Mouse (Mus musculus) kidney, adult 9 months (tissue): ENCODE measurements around the gene Golga5.

Source experiments
- DNase-seq: peaks from one replicate; pipeline ENCODE4 v3.0.0; 2022

Gene Golga5

DNA sequence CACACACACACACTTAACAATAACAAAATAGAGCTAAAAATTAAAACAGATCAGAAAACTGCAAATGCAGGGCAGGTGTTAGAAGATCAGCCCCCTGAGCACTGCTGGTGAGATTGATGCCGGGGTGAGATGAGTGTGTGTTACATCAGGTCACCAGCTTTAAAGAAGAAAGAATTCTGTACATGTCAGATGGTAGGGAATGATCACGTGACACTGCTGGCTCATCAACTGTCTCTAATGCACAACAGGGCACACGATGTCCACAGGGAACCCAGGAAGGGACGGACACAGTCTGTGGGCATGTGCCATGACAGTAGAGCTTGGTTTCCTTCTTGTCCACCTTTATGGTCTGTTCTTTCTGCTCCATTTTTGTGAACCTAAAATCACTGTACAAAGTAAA is 47.2 kb downstream of the Golga5 start:
- no peak for DNase-seq

DNA sequence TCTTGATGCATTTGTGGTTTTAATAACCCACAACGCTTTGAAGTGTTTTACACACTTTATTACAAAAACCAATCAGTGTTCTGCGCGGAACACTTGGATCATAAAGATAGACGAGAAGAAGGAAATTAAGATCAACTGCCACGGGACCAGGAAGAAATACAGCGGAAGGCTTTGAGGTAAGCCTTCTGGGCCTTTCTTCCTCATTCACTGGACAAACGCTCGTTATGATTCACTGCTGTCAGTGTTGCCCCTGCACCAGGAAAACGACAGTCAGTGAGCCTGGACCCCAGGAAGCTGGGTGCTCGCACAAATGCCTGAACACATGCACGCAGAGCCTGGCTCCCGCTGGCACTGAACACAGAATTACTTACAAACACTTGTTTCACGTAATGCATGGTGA is 48.7 kb downstream of the Golga5 start:
- DNase-seq = no peak

DNA sequence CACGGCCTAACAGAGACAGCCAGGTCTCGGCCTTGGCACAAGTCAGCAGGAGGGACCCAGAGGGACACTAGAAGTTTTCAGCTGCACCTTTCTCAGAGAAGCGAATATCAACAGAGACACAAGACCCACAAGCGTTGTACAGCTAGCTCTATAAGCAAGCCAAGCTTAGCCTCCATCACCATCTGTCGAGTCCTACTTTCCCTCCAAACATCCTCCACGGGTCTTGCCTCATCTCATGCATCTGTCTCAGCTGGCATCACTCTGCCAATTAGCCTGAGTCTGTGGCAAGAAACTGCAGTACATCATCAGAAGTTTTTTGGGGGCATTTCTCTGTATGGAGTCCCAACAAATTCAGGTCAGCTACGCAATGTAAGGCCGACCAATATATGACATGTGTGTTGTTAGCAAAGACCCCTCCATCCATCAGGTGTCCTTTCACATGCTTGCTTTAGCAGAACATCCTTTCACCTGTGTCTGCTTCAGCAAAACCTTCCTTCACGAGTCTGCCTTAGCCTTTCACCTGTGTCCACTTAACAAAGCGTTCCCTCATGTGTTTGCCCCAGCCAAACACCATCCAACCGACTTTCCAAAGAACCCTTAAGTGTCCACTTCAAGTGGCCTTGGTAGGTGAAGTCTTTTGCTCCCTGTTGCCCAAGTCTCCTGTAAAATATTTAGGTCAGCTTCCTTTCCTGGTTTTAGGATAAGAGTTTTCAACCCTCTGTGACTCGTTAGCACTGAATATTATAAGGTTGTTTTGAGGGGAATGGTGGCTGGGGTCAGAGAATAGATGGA is 51.2 kb downstream of the Golga5 start:
- no peak for DNase-seq

DNA sequence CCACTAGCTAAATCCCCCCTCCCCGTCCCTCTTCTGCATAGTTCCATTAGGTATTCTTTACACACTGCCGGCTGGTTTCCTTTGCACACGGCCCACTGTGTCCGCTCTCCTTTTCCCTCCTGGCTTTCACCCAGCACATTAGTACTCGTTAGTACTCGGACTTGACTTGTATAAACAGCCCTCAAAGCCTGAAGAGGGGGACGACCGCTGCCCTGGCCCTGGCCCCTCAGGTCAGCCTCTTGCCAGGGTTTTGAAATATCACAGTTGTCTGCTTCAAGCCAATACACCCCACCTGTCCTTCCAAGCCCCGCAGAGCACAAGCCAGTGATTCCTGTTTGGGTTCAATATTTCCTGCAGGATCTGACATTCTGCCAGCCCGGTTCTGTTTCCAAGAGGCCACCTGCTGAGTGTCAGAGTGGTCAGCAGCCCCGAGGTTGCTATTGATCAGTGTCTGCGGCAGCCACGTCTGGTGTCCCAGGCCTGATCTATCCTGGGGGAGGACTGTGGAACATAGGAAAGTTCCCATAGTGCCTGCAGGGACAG is 52.9 kb downstream of the Golga5 start:
- DNase-seq = peak; percentile 32

DNA sequence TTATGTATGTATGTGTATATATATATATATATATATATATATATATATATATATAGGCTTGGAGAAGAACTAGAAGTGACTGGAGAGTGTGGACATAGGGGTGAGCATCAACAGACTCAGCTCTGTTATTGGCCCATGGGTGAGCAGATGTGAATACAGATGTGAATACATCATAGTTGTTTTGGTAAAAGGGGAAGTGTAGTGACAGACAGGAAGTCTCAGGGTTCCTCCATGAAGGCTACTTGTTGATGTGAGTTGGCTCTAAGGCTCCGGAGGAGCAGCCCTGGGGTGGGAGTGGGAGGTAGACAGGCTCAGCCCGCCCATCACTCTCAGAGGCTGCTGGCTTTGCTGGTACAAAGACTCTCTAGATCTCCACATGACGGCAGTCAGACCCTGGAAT is 55.3 kb downstream of the Golga5 start:
- DNase-seq = no peak

DNA sequence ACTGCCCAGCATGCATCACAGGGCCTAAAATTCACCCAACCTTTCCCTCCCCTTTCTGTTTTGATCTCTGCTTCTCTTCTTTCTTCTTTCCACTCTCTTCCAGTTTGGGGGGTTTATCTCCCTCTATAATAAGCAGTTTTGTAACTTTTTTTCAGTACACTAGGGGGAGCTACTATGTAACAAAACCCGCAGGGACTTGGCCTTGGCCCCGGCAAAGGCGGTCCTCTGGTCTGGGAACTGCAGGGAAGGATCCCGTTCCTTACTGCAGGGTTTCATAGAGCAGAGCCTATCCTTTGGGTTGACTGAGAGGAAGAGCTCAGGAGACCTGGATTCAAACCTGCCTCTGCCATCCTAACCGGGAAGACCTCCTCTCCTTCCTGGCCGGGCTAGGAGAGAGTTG is 55.8 kb downstream of the Golga5 start:
- peak; percentile 60 for DNase-seq

DNA sequence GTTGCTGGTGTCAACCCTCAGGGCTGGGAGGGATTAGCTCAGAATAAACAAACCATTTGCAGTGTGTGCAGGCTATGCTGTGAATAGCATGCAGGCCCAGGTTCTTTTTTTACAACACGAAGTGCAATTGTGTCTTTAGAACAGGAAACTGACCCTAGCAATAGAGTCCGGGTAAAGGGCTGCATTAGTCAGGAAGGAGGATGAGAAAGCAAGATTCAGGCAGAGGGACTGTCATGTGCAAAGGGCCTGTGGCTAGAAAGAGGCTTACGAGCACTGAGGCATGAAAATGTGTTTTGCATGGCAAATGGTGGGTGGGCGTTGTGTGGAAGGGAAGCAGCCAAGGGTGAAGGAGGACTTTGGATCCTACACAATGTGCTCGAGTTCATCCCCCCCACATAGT is 59.1 kb downstream of the Golga5 start:
- DNase-seq = no peak

DNA sequence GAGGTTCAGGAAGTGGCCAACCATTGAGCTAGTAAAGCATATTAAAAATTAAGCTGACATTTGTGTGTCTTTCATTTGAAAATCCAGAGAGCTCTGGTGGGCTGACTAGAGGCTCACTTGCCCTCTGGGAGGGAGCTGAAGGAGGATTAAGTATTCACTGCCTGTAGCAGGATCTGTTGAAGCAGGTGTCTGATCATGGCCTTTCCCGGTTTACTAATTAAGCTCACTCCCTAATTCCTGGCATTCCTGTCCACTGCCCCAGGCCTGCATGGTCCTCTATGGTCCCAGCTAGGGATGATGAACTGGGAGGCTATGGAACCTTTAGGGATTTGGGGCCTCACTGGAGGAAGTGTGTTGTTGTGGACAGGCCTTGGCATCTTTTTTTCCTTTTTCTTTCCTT is 66.9 kb downstream of the Golga5 start:
- DNase-seq = peak; percentile 73

DNA sequence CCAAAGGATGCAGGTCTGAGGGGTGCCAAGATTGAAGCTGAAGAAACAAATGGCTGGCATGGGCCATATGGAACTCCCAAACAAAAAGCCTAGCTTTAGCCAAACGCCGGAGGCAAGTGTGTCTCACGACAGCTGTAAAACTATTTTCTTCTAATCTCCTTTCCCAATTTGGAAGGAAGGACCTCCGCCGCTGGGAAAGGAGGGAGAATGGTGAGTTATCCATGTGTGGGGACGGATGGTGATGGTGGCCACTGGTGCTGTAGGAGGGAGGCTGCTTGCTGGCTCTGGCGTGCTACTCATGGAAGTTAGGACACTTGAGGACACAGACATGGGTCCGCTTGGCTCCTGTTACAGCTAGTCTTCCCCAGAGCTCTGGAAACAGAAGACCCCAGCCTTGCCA is 71.3 kb downstream of the Golga5 start:
- no peak for DNase-seq

DNA sequence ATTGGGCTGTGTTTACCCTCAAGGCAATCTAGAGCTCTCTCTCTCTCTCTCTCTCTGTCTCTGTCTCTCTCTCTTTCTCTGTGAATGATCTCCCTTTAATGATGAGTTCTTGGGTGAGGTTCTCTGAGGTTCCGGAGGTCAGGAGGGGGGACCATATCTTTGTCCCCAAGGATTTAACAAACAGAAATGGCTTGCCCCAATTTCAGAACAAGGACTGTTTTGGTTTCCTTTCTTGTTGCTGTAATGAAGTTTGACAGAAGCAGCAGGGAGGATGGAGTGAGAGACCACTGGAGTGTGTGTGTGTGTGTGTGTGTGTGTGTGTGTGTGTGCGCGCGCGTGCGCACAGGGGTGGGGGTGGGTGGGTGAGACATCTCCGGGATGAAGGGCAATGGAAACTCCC is 72.2 kb downstream of the Golga5 start:
- no peak for DNase-seq

DNA sequence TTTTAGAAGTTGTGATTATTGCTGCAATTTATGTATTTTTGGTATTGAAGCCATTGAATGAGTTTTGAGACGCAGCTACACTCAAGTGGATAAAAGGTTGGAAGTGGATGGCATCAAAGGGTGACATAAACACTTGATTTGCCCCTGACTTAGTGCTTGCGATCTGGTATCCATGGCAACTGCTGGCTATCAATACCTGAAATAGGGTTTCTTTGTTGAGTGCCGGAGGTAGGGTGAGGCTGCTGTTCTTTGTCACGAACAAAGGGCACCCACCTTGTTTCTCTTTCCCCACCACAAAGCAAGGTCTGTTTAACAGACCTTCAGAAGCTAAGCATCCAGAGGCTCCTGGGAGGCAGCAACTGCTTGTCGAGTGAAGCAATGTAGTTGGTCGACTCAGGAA is 76.2 kb downstream of the Golga5 start:
- DNase-seq = no peak
